Mouse (Mus musculus): Measurements from ENCODE around the gene Tspyl3.

- TF ChIP-seq EP300 (IDR thresholded peaks at IDR 0.05) (no peak), CTCF (IDR thresholded peaks at IDR 0.05) (no peak)
These were observed 37.8 kb upstream of the Tspyl3 start for GRCm38 (mm10) chr2:153263053-153263452.

Data from lung, postnatal 0 days (tissue).